Mouse (Mus musculus) MEL (cell line): ENCODE data around the gene Uap1. TPM values are rescaled to one million over a fixed set of nuclear protein-coding genes. Genes with fewer than 3 reads are reported as not detected.
A peak's percentile ranks its signal among the peaks of the same experiment; 100 is the strongest.

Experiments used
- DNase-seq: peaks from one replicate; pipeline ENCODE4 v3.0.0; 2011; ENCODE audit warnings: low read depth, low spot score
- H3K27ac ChIP-seq: 2 replicates; pipeline ENCODE4 v1.5.1; 2012; ENCODE audit warnings: low read depth, mild to moderate bottlenecking, control low read depth, low read length, moderate library complexity; ENCODE audit not compliant: control insufficient read depth
- H3K27me3 ChIP-seq, 2 experiments: fragments of 150-350 bp in 1 of 2; sonication (generic) in 1 of 2; 2 replicates each; pipeline ENCODE4 v1.6.1; 2012; ENCODE audit warnings: low read length in 2 of 2, mild to moderate bottlenecking in 2 of 2, improper control_type of control experiment in 1 of 2, moderate library complexity in 1 of 2; ENCODE audit not compliant: insufficient read depth in 2 of 2, control insufficient read depth in 1 of 2
- H3K36me3 ChIP-seq, 2 experiments: 2 replicates each; pipeline ENCODE4 v1.6.1; 2012 to 2014; ENCODE audit warnings: low read length in 2 of 2, improper control_type of control experiment in 1 of 2, inconsistent platforms in 1 of 2, mild to moderate bottlenecking in 1 of 2; ENCODE audit not compliant: insufficient read depth in 2 of 2, control insufficient read depth in 1 of 2
- H3K4me1 ChIP-seq, 2 experiments: fragments of 150-350 bp in 1 of 2; sonication (generic) in 1 of 2; 2 replicates each; pipeline ENCODE4 v1.6.1; 2012; ENCODE audit warnings: low read length in 2 of 2, improper control_type of control experiment in 1 of 2, mild to moderate bottlenecking in 1 of 2; ENCODE audit not compliant: insufficient read depth in 2 of 2, control insufficient read depth in 1 of 2
- H3K4me3 ChIP-seq, 2 experiments: fragments of 150-350 bp in 1 of 2; sonication (generic) in 1 of 2; 2 replicates each; pipeline ENCODE4 v1.5.1; 2012; ENCODE audit warnings: low read depth in 2 of 2, low read length in 2 of 2, mild to moderate bottlenecking in 2 of 2, moderate library complexity in 2 of 2, control low read depth in 1 of 2, improper control_type of control experiment in 1 of 2; ENCODE audit not compliant: control insufficient read depth in 1 of 2, insufficient read depth in 1 of 2
- H3K79me2 ChIP-seq: 2 replicates; pipeline ENCODE4 v1.6.1; 2012; ENCODE audit warnings: mild to moderate bottlenecking, low read length, moderate library complexity; ENCODE audit not compliant: control insufficient read depth, poor library complexity, insufficient read depth
- H3K9ac ChIP-seq: 2 replicates; pipeline ENCODE4 v1.6.1; 2012; ENCODE audit warnings: low read depth, mild to moderate bottlenecking, control low read depth, low read length, moderate library complexity; ENCODE audit not compliant: control insufficient read depth, poor library complexity, severe bottlenecking
- H3K9me3 ChIP-seq: fragments of 150-350 bp; sonication (generic); replicated peaks from 2 replicates; pipeline ENCODE4 v1.6.1; 2012; ENCODE audit warnings: mild to moderate bottlenecking, low read length, improper control_type of control experiment, moderate library complexity; ENCODE audit not compliant: insufficient read depth
- CHD1 ChIP-seq: IDR thresholded peaks from 2 replicates; pipeline ENCODE4 v1.6.1; 2012; ENCODE audit warnings: low read depth, mild to moderate bottlenecking, inconsistent platforms, low read length, improper control_type of control experiment
- CHD2 ChIP-seq: IDR thresholded peaks from 2 replicates; pipeline ENCODE4 v1.6.1; 2011; ENCODE audit warnings: low read length, improper control_type of control experiment
- CTCF ChIP-seq, 3 experiments: IDR thresholded peaks in 2 of 3; conservative IDR thresholded peaks in 1 of 3; 2 replicates each; pipeline ENCODE4 v1.5.1; 2011 to 2012; ENCODE audit warnings: low read length in 3 of 3, low read depth in 2 of 3, mild to moderate bottlenecking in 2 of 3, improper control_type of control experiment in 1 of 3, inconsistent platforms in 1 of 3, mixed read lengths in 1 of 3, moderate library complexity in 1 of 3; ENCODE audit not compliant: control insufficient read depth in 1 of 3, insufficient read depth in 1 of 3, poor library complexity in 1 of 3, severe bottlenecking in 1 of 3
- EP300 ChIP-seq, 2 experiments: IDR thresholded peaks; 2 replicates each; pipeline ENCODE4 v1.6.1; 2011; ENCODE audit warnings: improper control_type of control experiment in 2 of 2, low read length in 2 of 2, low read depth in 1 of 2, mild to moderate bottlenecking in 1 of 2
- GATA1 ChIP-seq: IDR thresholded peaks from 2 replicates; pipeline ENCODE4 v1.6.1; 2011; ENCODE audit warnings: low read depth, low read length, improper control_type of control experiment
- HCFC1 ChIP-seq: IDR thresholded peaks from 2 replicates; pipeline ENCODE4 v1.6.1; 2012; ENCODE audit warnings: low read depth, mild to moderate bottlenecking, inconsistent platforms, low read length, improper control_type of control experiment, moderate library complexity
- JUND ChIP-seq: IDR thresholded peaks from 2 replicates; pipeline ENCODE4 v1.6.1; 2011; ENCODE audit warnings: low read depth, mild to moderate bottlenecking, improper control_type of control experiment, low read length
- MAZ ChIP-seq: IDR thresholded peaks from 2 replicates; pipeline ENCODE4 v1.6.1; 2012; ENCODE audit warnings: low read depth, mild to moderate bottlenecking, inconsistent platforms, low read length, improper control_type of control experiment
- MYB ChIP-seq: IDR thresholded peaks from 2 replicates; pipeline ENCODE4 v1.6.1; 2011; ENCODE audit warnings: mild to moderate bottlenecking, low read depth, low read length, improper control_type of control experiment
- NELFE ChIP-seq: IDR thresholded peaks from 2 replicates; pipeline ENCODE4 v1.6.1; 2011; ENCODE audit warnings: low read depth, low read length, improper control_type of control experiment
- NRF1 ChIP-seq: IDR thresholded peaks from 2 replicates; pipeline ENCODE4 v1.6.1; 2014; ENCODE audit warnings: low read depth, mild to moderate bottlenecking, inconsistent platforms, low read length, improper control_type of control experiment, moderate library complexity; ENCODE audit not compliant: poor library complexity, insufficient read depth, severe bottlenecking
- POLR2A ChIP-seq, 2 experiments: IDR thresholded peaks; 2 replicates each; pipeline ENCODE4 v1.6.1; 2011 to 2012; ENCODE audit warnings: low read length in 2 of 2, mild to moderate bottlenecking in 2 of 2, control low read depth in 1 of 2, improper control_type of control experiment in 1 of 2, low read depth in 1 of 2, moderate library complexity in 1 of 2; ENCODE audit not compliant: control insufficient read depth in 1 of 2, insufficient read depth in 1 of 2, poor library complexity in 1 of 2
- POLR2AphosphoS2 ChIP-seq: IDR thresholded peaks from 2 replicates; pipeline ENCODE4 v1.6.1; 2011; ENCODE audit warnings: low read length, improper control_type of control experiment
- RCOR1 ChIP-seq: IDR thresholded peaks from 2 replicates; pipeline ENCODE4 v1.6.1; 2012; ENCODE audit warnings: low read depth, mild to moderate bottlenecking, inconsistent platforms, low read length, improper control_type of control experiment
- SMC3 ChIP-seq: IDR thresholded peaks from 2 replicates; pipeline ENCODE4 v1.6.1; 2011; ENCODE audit warnings: low read depth, low read length, improper control_type of control experiment
- TBP ChIP-seq: IDR thresholded peaks from 2 replicates; pipeline ENCODE4 v1.8.0; 2011; ENCODE audit warnings: low read depth, low read length, improper control_type of control experiment
- TCF12 ChIP-seq: IDR thresholded peaks from 2 replicates; pipeline ENCODE4 v1.6.1; 2014; ENCODE audit warnings: low read depth, mild to moderate bottlenecking, inconsistent platforms, low read length, improper control_type of control experiment, moderate library complexity
- UBTF ChIP-seq: IDR thresholded peaks from 2 replicates; pipeline ENCODE4 v1.6.1; 2012; ENCODE audit warnings: low read depth, mild to moderate bottlenecking, inconsistent platforms, low read length, improper control_type of control experiment, moderate library complexity, borderline replicate concordance; ENCODE audit not compliant: insufficient read depth
- ZC3H11A ChIP-seq: IDR thresholded peaks from 2 replicates; pipeline ENCODE4 v1.6.1; 2012; ENCODE audit warnings: low read depth, mild to moderate bottlenecking, inconsistent platforms, low read length, improper control_type of control experiment
- polyA plus RNA-seq, 2 experiments: library from polyadenylated mRNA; stranded (reverse) in 1 of 2; unstranded in 1 of 2; fragments of >175 nt in 1 of 2; fragments of >200 nt in 1 of 2; gene quantifications; 2 replicates each; pipeline versions ENCODE4 v1.2.1 to v1.2.4; 2012; ENCODE audit warnings: low replicate concordance in 2 of 2, low read depth in 1 of 2; ENCODE audit not compliant: insufficient read length in 2 of 2, insufficient read depth in 1 of 2, missing spikeins in 1 of 2
- total RNA-seq: library from RNA; depleted of rRNA; stranded (reverse); fragments of 300-350 nt; gene quantifications from 2 replicates; pipeline ENCODE4 v1.2.3, GENCODE M21; 2012

The Uap1 gene
- total and polyA plus RNA-seq, 3 experiments = 74.5 to 80.8 TPM; not detected in 1

DNA sequence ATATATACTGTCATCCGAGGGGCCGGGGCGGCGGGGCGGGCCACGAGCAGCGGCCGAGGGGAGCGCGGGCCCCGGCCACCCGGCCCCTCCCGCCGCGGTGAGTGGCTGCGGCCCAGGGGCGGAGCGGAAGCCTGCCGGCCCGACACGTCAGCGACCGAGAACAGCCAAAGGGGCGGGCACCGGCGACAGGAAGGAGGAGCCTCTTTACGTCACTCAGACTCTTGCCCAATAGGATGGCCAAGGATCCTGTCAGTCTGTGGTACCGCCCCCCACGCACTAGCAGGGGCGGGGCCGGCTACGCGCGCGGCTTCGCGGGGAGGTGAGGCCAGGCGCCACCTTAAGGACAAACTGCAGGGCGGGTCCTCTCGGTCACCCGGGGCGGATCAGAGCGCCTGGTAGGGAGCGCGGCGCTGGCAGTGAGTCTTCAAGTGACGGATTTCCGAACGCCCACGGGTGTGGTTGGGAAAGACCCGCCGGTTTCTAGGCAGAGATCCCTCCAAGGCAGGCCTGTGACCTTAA lies at the start of gene Uap1 (continued):
- TF ChIP-seq POLR2A (IDR thresholded peaks at IDR 0.05; ENCODE audit: control insufficient read depth in 1 of 2, insufficient read depth in 1 of 2, low read depth in 1 of 2, low read length in 2 of 2, poor library complexity in 1 of 2) = peak in 1 of 2 experiments; percentile 83; a peak in 3 of 4 replicates
- TF ChIP-seq EP300 (IDR thresholded peaks at IDR 0.05; ENCODE audit: low read depth in 1 of 2, low read length in 2 of 2) = 0 out of 4 replicates have a peak, but pooled peaks of 1 of the 2 experiments have one; percentile 32
- peak; percentile 73 for TF ChIP-seq NELFE
- no peak for TF ChIP-seq MYB

DNA sequence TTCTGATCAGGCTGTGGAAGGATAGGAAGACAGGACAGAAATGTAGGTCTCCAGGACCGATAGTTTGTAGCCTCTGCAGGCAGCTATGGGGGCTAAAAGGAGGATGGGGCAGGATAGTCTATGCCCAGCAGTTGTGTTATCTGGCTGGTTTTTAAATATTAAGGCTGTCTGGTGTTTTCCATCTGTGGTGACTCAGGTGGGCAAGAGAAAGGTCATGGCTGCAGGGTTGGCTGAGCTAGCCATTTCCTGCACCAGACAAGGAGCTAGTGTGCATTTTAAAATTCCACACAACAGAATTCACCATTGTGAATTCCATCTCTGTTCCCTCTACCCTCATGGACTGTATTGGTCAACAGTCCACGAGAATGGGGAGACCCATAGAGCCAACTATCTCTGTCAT lies 48.5 kb upstream of the Uap1 start:
- no peak for DNase-seq
- TF ChIP-seq MAZ = no peak
- no peak for TF ChIP-seq HCFC1
- no peak for TF ChIP-seq RCOR1
- no peak for TF ChIP-seq NRF1
- Histone ChIP-seq H3K9ac (no peak overlapping the region), H3K27me3 (peaks cover 4% of the 10 kb centered on the region in 2 experiments; a peak in 3 of 4 replicates), H3K27ac (no peak overlapping the region), H3K36me3 (no peaks in the 10 kb centered on the region), H3K4me3 (no peak overlapping the region), H3K79me2 (no peaks in the 10 kb centered on the region), H3K9me3 (no peaks in the 10 kb centered on the region), H3K4me1 (no peaks in the 10 kb centered on the region)

DNA sequence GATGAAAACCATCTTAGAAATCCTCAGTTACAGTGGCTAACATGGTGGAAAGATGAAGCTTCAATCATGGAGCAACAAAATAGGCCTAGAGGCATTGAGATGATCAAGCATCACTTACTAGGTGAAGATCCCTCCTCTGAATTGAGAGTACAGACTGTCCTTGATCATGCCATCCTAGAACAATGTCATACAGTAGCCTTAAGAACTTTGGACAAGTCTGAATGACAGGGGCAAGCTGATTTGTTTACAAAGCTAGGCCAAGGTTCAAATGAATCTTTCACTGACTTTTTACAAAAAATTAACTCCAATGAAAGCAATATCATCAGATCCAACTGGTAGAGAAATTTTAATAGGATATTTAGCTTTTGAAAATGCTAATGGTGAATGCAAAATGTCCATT lies 45.6 kb upstream of the Uap1 start:
- Histone ChIP-seq H3K4me3 (no peak overlapping the region), H3K27ac (no peak overlapping the region), H3K79me2 (no peaks in the 10 kb centered on the region), H3K36me3 (peaks cover 0 to 6% of the 10 kb centered on the region in 2 experiments; a peak in 2 of 4 replicates), H3K9me3 (no peaks in the 10 kb centered on the region), H3K9ac (no peak overlapping the region), H3K4me1 (peaks cover 0 to 2% of the 10 kb centered on the region in 2 experiments; a peak in 1 of 4 replicates), H3K27me3 (peaks cover 4% of the 10 kb centered on the region in 2 experiments; a peak in 3 of 4 replicates)
- DNase-seq = no peak
- TF ChIP-seq TBP = no peak
- TF ChIP-seq CHD2 = no peak
- TF ChIP-seq TCF12 = no peak
- no peak for TF ChIP-seq UBTF
- no peak for TF ChIP-seq SMC3
- no peak for TF ChIP-seq EP300 (IDR thresholded peaks at IDR 0.05; ENCODE audit: low read depth in 1 of 2, low read length in 2 of 2)
- TF ChIP-seq GATA1 = no peak
- TF ChIP-seq POLR2AphosphoS2 = no peak
- TF ChIP-seq CHD1 = no peak
- TF ChIP-seq MAZ = no peak
- TF ChIP-seq CTCF (IDR thresholded peaks at IDR 0.05 in 2 of 3, conservative IDR thresholded peaks at IDR 0.05 in 1 of 3; ENCODE audit: control insufficient read depth in 1 of 3, insufficient read depth in 1 of 3, low read depth in 2 of 3, low read length in 3 of 3, poor library complexity in 1 of 3, severe bottlenecking in 1 of 3) = no peak
- TF ChIP-seq ZC3H11A = no peak
- TF ChIP-seq JUND = no peak
